Mouse (Mus musculus): ENCODE data around the gene Vac14.
"Not testable (repeated sequence)": the region's sequence is repeated elsewhere in the genome, so short reads cannot be mapped to it uniquely, and the experiment has no call there.

Gene Vac14

GRCm38 (mm10) chr8:110648577-110648976, 30.2 kb downstream of the Vac14 start:
- DNase-seq (ENCODE audit: low spot score in 2 of 2): no peak

- DNase-seq (ENCODE audit: low spot score in 2 of 2): no peak
Observed at GRCm38 (mm10) chr8:110649286-110649685, 30.9 kb downstream of the Vac14 start.

- DNase-seq (ENCODE audit: low spot score in 2 of 2): no peak
Observed at GRCm38 (mm10) chr8:110650838-110651237, 32.5 kb downstream of the Vac14 start.

GRCm38 (mm10) chr8:110651847-110652246, 33.5 kb downstream of the Vac14 start:
- no peak for DNase-seq (ENCODE audit: low spot score in 2 of 2)

DNA sequence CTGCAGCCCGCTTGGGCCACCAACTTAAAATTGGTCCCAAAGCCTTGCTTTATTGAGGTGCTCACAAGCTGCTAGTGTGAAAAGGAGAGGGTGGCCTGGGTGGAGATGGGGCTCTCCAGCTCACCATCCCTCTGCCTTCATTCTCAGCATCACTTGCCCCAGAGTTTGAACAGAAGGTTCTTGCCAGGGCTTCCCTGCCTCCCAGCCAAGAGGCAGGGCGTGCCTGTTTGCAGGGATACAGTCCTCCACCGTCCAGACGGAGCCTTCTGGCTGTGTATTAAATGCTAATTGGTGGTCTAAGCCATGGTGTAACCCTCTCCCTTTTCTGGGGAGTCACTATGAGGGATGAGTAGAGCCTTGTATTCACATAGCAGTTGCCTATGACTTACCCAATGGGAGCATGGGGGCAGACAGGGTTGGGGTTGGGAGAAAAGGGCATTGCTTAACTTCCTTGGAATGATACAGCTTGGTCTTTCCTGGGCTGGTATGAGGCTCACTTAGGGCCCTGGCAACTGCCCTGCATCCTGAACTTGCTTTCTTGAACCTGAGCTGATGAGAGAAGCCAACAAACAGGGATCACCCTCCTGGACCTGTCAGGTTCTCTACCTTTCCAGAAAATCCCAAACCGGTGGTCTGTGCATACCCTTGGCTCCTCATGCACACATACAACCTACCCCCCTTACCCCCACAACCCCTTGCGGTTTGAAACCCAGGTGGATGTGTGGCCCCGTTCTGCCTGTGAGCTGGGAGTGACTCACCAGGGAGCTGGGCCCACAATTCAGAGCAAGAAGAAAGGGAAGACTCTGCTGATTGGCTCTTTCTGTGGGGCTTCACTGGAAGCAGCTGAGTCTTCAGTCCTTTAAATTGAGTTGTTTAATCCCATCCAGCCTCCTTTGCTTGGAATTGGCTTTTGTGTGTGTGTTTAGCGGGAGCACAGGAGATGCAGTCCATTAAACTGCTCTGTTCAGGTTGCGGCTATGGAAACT, 36.0 kb downstream of the Vac14 start:
- no peak for DNase-seq (ENCODE audit: low spot score in 2 of 2)

GRCm38 (mm10) chr8:110655827-110656226, 37.4 kb downstream of the Vac14 start:
- no peak for DNase-seq (ENCODE audit: low spot score in 2 of 2)

DNA sequence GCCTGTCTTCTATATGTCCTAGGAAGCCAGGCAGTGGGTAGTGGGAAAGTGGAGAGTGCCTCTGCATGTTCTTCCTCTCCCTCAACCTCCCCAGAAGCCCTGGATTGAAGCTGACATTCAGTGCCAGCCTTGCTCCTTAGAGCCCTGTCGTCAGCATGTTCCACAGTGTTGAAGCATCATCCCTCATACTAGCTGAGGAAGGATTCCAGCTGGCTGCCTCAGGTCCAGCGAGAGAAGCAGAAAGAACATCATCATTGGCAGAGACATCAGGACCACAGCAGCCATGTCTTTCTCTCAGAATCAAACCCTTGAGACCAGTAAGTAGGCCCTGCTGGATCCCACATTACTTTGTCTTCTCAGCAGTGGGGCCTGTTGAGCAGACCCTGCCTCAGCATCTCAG, 39.3 kb downstream of the Vac14 start:
- DNase-seq (ENCODE audit: low spot score in 2 of 2): no peak

DNA sequence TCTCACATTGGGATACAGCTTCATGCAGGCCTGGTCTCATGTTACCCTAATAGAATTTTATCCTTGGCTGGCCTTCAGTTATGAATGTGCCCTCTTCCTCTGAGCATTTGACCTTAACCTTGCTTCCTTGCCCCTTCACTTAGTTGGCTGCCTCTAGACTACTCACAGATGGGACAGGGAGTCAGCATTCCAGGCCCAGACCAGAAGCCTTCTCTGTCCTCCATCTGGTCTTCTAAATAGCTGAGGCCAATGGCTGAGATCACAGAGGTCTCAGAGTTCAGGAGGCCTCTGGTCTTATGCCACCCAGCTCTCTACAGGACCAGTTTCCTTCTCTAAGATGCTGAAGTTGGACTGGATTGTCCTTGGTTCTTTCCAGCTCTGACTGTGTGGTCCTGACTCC, 41.7 kb downstream of the Vac14 start:
- DNase-seq (ENCODE audit: low spot score in 2 of 2): no peak

DNA sequence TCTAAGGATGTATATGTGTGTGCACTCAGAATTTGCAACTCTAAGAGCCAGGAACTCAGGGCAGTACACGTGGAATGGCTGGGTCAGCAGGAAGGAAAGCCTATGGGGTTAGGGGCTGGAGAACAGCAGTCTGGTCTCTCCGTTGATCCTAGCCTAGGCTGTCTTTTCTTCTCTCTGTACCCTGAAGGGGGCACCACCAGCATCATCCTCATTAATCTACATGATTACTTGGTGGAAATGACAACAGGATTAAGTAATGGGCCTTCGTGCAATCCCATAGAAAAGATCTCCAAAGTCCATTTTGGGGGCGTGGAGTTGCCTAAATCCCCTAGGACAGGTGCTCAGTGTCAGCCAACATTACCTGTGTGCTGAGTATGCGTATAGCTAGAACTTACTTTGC, 44.2 kb downstream of the Vac14 start:
- DNase-seq (ENCODE audit: low spot score in 2 of 2): no peak

DNA sequence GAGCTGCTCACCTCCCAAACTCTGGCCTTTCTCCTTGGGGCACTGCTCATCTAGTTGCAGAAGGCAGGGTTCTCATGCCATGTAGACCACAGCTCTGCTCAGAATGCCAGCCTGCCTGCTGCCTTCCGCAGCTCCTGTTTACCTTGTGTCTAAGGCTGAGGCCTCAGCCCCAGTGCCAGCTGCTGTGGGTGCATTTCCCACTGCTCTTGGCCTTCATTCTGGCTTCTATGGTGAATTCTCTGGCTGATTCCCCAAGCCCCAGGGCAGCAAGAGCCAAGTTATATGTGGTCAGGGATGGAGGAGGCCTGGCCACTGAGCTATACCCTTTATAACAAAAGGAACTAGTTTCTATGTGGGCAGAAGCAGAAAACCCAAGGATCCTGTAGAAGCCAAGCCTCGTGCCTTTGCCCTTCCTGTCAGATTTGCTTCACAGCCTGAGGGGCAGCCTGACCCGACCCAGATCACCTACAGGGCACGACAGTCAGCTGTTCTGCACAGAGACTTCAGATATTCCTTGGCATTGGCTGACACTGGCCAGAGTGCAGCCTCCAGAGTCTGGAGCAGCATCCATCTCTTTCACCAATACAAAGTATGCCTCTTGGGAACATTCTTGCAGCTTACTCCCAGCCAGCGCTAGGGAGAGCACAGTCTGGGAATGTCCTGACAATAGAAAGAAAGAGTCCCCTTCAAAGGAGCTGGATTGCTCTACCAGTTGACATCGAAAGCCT, 44.8 kb downstream of the Vac14 start:
- no peak for DNase-seq (ENCODE audit: low spot score in 2 of 2)

DNA sequence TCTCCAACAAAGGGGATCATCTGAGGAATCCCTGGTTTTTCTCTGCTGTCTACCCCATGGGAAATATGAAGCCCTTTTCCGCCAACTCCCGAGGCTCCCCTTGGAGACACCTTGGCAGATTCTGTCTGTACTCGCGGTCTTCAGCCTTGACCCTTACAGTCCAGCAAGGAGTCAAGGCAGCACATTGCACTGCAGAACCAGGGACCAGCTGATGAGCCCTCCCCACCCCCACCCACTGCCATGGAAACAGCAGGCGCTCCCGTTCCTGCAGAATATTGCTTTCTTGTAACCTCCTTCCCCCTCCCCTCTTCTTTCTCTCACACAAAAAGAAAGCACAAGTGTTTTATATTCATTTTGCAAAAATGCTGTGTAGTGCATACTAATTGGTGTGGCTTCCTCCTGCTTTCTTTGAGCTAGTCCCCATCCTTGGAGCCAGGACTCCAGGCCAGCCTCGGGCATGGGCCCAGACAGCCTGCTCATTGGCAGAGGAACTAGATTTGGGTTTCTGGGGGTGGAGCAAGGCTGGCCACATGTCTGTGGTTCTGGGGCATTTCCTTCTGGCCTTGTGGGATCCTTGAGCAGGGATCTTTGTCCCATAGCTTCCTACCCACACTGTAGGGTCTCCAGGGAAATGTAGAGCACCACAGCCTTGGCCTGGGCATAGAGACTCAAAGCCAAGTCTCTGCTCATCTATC, 46.0 kb downstream of the Vac14 start:
- no peak for DNase-seq (ENCODE audit: low spot score in 2 of 2)

- no peak for DNase-seq (ENCODE audit: low spot score in 2 of 2)
Observed at GRCm38 (mm10) chr8:110665000-110665399, 46.6 kb downstream of the Vac14 start.

DNA sequence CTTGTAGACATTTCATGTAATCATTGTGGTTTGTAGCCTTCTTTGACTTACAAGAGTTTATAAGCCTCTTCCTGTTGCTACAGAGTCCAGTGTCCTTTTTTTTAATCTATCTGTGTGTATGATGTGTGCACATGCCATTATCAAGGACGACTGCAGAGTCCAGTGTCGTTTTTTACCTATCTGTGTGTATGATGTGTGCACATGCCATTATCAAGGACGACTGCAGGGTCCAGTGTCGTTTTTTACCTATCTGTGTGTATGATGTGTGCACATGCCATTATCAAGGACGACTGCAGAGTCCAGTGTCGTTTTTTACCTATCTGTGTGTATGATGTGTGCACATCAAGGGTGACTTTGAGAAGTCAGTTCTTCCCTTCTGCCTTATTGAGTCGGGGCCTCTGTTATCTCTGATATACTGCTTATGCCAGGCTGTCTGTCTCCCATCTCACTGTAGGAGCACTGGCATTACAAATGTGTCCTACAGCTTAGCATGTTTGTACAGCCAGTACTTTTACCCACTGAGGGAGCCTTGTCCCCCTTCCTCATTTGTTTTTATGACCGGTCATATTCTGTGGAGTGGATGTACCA, 49.3 kb downstream of the Vac14 start:
- DNase-seq (ENCODE audit: low spot score in 2 of 2): not testable (repeated sequence)

- DNase-seq (ENCODE audit: low spot score in 2 of 2): no peak
Observed at GRCm38 (mm10) chr8:110669932-110670628, 51.7 kb downstream of the Vac14 start.

DNA sequence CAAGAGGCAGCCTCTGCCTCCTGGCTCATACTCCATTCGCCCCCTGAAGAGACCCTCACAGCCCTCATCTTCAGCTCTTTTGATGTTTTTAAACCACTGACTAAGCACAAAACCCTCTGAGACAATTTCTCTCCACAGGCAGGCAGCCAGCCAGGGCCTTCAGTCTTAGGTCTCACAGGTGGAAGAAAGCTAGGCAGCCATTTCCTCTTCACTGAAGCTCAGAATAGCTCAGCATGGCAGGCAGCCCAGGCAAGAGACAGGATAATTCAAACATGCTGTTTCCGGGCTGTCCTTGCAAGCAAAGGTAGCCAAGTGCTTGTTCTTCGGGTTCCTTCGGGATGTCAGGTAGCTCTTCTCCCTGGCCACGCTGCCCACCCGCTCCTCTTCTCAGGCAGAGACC, 52.9 kb downstream of the Vac14 start:
- no peak for DNase-seq (ENCODE audit: low spot score in 2 of 2)

GRCm38 (mm10) chr8:110672133-110672532, 53.7 kb downstream of the Vac14 start:
- DNase-seq (ENCODE audit: low spot score in 2 of 2): no peak

DNA sequence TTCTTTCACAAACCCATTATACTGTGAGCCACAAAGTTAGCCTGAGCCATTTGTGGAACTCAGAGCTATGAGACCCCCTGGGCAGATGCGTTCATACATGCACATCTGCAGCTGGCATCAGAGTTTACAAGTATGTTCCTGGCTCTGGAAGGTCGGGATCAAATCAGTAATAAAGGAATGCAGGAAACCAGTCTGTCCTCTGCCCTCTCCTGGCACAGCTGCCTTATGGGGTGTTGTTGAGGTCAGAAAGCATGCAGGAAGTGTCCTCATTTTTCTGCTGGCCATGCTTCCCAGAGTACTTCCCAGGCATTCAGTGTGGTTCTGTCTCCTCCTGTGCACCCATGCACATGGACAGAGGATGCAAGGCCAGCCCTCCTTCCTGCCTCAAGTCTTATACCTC, 54.8 kb downstream of the Vac14 start:
- no peak for DNase-seq (ENCODE audit: low spot score in 2 of 2)

GRCm38 (mm10) chr8:110674589-110674988, 56.2 kb downstream of the Vac14 start:
- DNase-seq (ENCODE audit: low spot score in 2 of 2): no peak

GRCm38 (mm10) chr8:110676702-110677101, 58.3 kb downstream of the Vac14 start:
- DNase-seq (ENCODE audit: low spot score in 2 of 2): no peak

GRCm38 (mm10) chr8:110677174-110677660, 58.8 kb downstream of the Vac14 start:
- no peak for DNase-seq (ENCODE audit: low spot score in 2 of 2)

GRCm38 (mm10) chr8:110678989-110679388, 60.6 kb downstream of the Vac14 start:
- no peak for DNase-seq (ENCODE audit: low spot score in 2 of 2)

Data from spleen, postnatal 10 days (tissue).